Mouse (Mus musculus) midbrain, embryonic 15.5 days (tissue): ENCODE measurements at regions not wholly inside any gene's neighbourhood (a gene's known extent, or its start where the extent isn't known, plus 50 kb on each side); places are given as distances from the start of the nearest gene placed in this dataset.

Source experiments
- ATAC-seq: fragments of 200-750 bp; cut with Nextera tagmentation; replicated peaks from 2 replicates; pipeline ENCODE4 v1.8.0; 2017; ENCODE audit warnings: moderate TSS enrichment
- H3K27ac ChIP-seq: fragments of 300-500 bp; sonication (generic); 2 replicates; pipeline ENCODE4 v1.5.1; 2015; ENCODE audit warnings: mild to moderate bottlenecking, inconsistent platforms
- H3K27me3 ChIP-seq: fragments of 300-500 bp; sonication (generic); replicated peaks from 2 replicates; pipeline ENCODE4 v1.6.1; 2015; ENCODE audit warnings: inconsistent platforms
- H3K36me3 ChIP-seq: fragments of 300-500 bp; sonication (generic); replicated peaks from 2 replicates; pipeline ENCODE4 v1.6.1; 2015; ENCODE audit warnings: inconsistent platforms
- H3K4me1 ChIP-seq: fragments of 300-500 bp; sonication (generic); 2 replicates; pipeline ENCODE4 v1.6.1; 2015; ENCODE audit warnings: inconsistent platforms
- H3K4me2 ChIP-seq: fragments of 300-500 bp; sonication (generic); 2 replicates; pipeline ENCODE4 v1.6.1; 2015; ENCODE audit warnings: inconsistent platforms, mild to moderate bottlenecking, moderate library complexity
- H3K4me3 ChIP-seq: fragments of 300-500 bp; sonication (generic); 2 replicates; pipeline ENCODE4 v1.5.1; 2015; ENCODE audit warnings: mild to moderate bottlenecking, inconsistent platforms
- H3K9ac ChIP-seq: fragments of 300-500 bp; sonication (generic); 2 replicates; pipeline ENCODE4 v1.6.1; 2015; ENCODE audit warnings: mild to moderate bottlenecking, inconsistent platforms
- H3K9me3 ChIP-seq: fragments of 300-500 bp; sonication (generic); 2 replicates; pipeline ENCODE4 v1.6.1; 2016; ENCODE audit warnings: inconsistent platforms
- WGBS: fragments of 180-500 bp; shearing (Covaris S2); methylation state at CpG from one replicate; pipeline ENCODE4 v1.1.7; 2015; ENCODE audit warnings: mixed read lengths; 5-methylcytosine and 5-hydroxymethylcytosine counted together

DNA sequence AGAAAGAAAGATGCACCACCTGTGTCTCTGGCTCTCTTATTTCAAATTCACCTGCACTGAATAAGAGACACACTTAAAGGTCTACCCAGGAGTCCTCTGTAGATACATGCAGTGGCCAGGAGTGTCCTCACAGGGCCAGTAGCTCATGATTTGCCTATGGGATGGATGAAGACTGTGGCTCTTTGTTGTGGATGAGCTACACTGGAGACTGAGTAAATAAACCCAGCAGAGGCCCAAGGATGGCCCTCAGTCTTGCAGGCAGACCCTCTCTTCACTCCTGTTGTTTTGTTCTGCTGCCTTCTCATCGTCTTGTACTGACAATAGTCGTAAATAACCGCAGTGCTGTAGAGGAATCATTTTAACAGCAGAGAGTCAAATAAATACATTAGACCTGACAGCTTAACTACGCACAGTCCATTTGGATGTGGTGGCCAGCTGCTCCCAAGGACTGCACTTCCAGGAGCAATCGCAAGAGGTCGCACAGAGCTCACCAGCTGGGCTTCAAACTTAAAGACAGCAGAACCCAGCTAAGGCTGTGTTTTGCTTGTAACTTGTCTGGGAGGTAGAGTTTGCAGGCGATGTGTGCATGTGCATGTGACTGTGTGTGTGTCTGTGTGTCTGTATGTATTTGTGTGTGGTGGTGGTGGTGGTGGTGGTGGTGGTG is 328.6 kb upstream of the Camk1g start:
- Histone ChIP-seq H3K4me3 (no peak overlapping the region), H3K4me2 (no peak overlapping the region), H3K9ac (no peak overlapping the region), H3K27me3 (no peaks in the 10 kb centered on the region), H3K36me3 (no peaks in the 10 kb centered on the region), H3K9me3 (no peaks in the 10 kb centered on the region), H3K4me1 (peaks cover 13% of the 10 kb centered on the region), H3K27ac (no peak overlapping the region)
- peak; percentile 72 for ATAC-seq
- 10% methylated on average over 7 of the region's 7 CpGs for WGBS

DNA sequence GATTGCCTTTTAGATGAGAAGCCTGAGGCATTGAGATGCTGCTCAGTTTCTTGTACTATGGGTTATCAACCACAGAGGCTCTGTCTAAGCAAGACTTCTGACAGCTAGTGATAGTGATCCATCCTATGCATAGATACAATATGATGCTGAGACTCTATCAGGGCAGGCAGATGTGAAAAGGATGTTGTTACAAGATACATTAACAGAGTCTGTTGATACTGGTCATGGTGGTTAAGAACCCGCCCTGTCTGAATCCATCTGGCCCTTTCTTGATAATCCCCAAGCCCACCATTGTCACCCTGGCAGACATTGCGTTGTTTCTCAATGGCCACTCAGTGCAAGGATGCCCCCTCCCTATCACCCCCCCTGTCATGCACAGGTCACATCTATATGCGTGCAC is 327.8 kb upstream of the Camk1g start:
- H3K27ac ChIP-seq = no peak overlapping the region
- H3K9me3 ChIP-seq = no peaks in the 10 kb centered on the region
- H3K4me3 ChIP-seq = no peak overlapping the region
- no peaks in the 10 kb centered on the region for H3K27me3 ChIP-seq
- no peaks in the 10 kb centered on the region for H3K36me3 ChIP-seq
- H3K4me1 ChIP-seq = peaks cover 11% of the 10 kb centered on the region
- no peak for ATAC-seq
- H3K9ac ChIP-seq = no peak overlapping the region
- 66% methylated on average over 3 of the region's 3 CpGs for WGBS
- no peak overlapping the region for H3K4me2 ChIP-seq

DNA sequence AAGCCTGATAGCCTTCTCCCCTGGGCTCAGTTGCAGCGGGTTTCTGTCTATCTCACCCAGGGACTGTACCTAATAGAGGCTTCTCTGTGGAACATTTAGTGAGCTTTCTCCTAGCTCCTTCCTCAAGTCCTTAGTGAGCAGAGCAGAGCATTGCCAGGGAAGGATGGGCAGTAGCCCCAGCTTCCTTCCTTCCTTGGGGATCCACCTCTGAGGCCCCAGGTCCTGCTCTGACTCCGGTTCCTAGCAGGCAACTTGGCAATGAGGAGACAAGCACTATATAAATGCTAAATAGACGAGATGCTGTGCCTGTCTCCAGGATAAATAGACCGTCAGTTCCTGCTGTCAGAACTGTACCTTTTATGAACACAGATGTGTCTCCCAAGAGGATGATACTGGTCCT is 326.9 kb upstream of the Camk1g start:
- no peaks in the 10 kb centered on the region for H3K36me3 ChIP-seq
- H3K9ac ChIP-seq = no peak overlapping the region
- ATAC-seq = no peak
- 41% methylated on average over 4 of the region's 4 CpGs for WGBS
- H3K4me3 ChIP-seq = no peak overlapping the region
- H3K27me3 ChIP-seq = no peaks in the 10 kb centered on the region
- 0 out of 2 replicates have a peak, but pooled peaks cover 7% of the 10 kb centered on the region for H3K4me1 ChIP-seq
- no peak overlapping the region for H3K27ac ChIP-seq
- H3K4me2 ChIP-seq = no peak overlapping the region
- H3K9me3 ChIP-seq = no peaks in the 10 kb centered on the region

- no peak overlapping the region for H3K9ac ChIP-seq
- no peaks in the 10 kb centered on the region for H3K36me3 ChIP-seq
- H3K9me3 ChIP-seq = no peaks in the 10 kb centered on the region
- no peak overlapping the region for H3K4me3 ChIP-seq
- no peaks in the 10 kb centered on the region; the same call in 1 of the 2 replicates for H3K27me3 ChIP-seq
- no peak overlapping the region for H3K4me2 ChIP-seq
- WGBS = 35% methylated on average over 3 of the region's 3 CpGs
- 0 out of 2 replicates have a peak, but pooled peaks cover 6% of the 10 kb centered on the region for H3K4me1 ChIP-seq
- H3K27ac ChIP-seq = no peak overlapping the region
- no peak for ATAC-seq
These were observed 322.9 kb upstream of the Camk1g start for GRCm38 (mm10) chr1:193692991-193693390.

DNA sequence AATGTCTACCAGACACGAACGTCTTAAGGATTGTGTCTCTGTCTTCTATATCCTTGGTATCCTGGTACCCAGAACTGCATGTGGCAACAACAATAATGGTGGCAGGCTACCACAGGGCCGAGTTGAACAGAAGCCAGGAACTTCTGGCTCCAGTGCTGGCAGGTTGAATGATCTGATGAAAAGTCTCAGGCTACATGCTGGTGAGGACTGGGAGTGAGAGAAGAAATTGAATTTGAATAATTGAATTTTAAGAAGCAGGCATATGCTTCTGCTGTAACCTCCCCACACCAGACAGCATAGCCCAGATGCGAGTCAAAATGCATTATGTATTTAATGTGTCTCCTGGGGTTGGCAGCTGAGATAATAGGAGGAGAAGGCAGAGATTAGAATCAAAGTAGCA is 319.5 kb upstream of the Camk1g start:
- no peak overlapping the region for H3K4me2 ChIP-seq
- 45% methylated on average over 4 of the region's 4 CpGs for WGBS
- no peaks in the 10 kb centered on the region for H3K9me3 ChIP-seq
- no peak overlapping the region for H3K9ac ChIP-seq
- H3K4me1 ChIP-seq = 0 out of 2 replicates have a peak, but pooled peaks cover 6% of the 10 kb centered on the region
- H3K27ac ChIP-seq = no peak overlapping the region
- no peaks in the 10 kb centered on the region for H3K36me3 ChIP-seq
- 0 out of 2 replicates have a peak, but pooled peaks have one; percentile 37 for ATAC-seq
- no peaks in the 10 kb centered on the region; the same call in 1 of the 2 replicates for H3K27me3 ChIP-seq
- H3K4me3 ChIP-seq = no peak overlapping the region

GRCm38 (mm10) chr1:193682917-193683316 is 312.8 kb upstream of the Camk1g start:
- H3K4me3 ChIP-seq = no peak overlapping the region
- H3K27me3 ChIP-seq = no peaks in the 10 kb centered on the region
- no peak overlapping the region for H3K9ac ChIP-seq
- H3K36me3 ChIP-seq = no peaks in the 10 kb centered on the region
- 53% methylated on average over 2 of the region's 2 CpGs for WGBS
- no peak overlapping the region for H3K27ac ChIP-seq
- H3K9me3 ChIP-seq = no peaks in the 10 kb centered on the region
- no peaks in the 10 kb centered on the region for H3K4me1 ChIP-seq
- ATAC-seq = no peak
- H3K4me2 ChIP-seq = no peak overlapping the region

GRCm38 (mm10) chr1:193678448-193678847 is 308.4 kb upstream of the Camk1g start:
- no peaks in the 10 kb centered on the region for H3K27me3 ChIP-seq
- no peak for ATAC-seq
- H3K36me3 ChIP-seq = no peaks in the 10 kb centered on the region
- H3K27ac ChIP-seq = no peak overlapping the region
- H3K4me3 ChIP-seq = no peak overlapping the region
- no peaks in the 10 kb centered on the region for H3K9me3 ChIP-seq
- H3K4me1 ChIP-seq = no peaks in the 10 kb centered on the region
- no peak overlapping the region for H3K9ac ChIP-seq
- WGBS = 69% methylated on average over 2 of the region's 2 CpGs
- no peak overlapping the region for H3K4me2 ChIP-seq

- Histone ChIP-seq H3K9ac (no peak overlapping the region), H3K4me3 (no peak overlapping the region), H3K4me2 (no peak overlapping the region), H3K27ac (no peak overlapping the region), H3K9me3 (no peaks in the 10 kb centered on the region), H3K27me3 (no peaks in the 10 kb centered on the region), H3K36me3 (no peaks in the 10 kb centered on the region), H3K4me1 (peaks cover 8% of the 10 kb centered on the region; the same call in 1 of the 2 replicates)
- 26% methylated on average over 3 of the region's 3 CpGs for WGBS
- 0 out of 2 replicates have a peak, but pooled peaks have one; percentile 53 for ATAC-seq
These were observed 303.2 kb upstream of the Camk1g start for GRCm38 (mm10) chr1:193673236-193673830.

- ATAC-seq = no peak
- Histone ChIP-seq H3K4me3 (no peak overlapping the region), H3K27me3 (no peaks in the 10 kb centered on the region), H3K9me3 (no peaks in the 10 kb centered on the region), H3K27ac (no peak overlapping the region), H3K36me3 (no peaks in the 10 kb centered on the region), H3K4me1 (peaks cover 8% of the 10 kb centered on the region; the same call in 1 of the 2 replicates), H3K4me2 (no peak overlapping the region), H3K9ac (no peak overlapping the region)
- 80% methylated on average over 3 of the region's 3 CpGs for WGBS
These were observed 302.6 kb upstream of the Camk1g start for GRCm38 (mm10) chr1:193672681-193673080.

DNA sequence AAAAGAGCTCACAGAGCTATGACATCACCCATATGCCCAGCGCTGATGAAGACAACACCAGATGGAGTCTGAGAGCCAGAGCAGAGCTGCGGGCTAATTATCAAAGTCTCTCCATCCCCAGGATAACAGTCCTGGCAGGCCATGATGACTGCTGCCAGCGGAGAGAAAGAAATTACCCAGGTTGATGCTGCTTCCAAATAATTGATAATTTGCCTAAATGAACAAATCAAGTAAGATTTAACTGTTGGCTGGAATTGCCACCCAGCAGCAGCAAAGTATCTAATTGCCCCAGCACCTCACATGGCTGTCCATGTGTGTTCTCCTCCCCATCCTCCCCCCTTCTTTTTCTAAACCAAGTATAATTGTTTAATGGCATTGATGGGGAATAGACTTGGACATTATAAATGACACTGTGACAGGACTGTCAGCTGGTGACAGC is 301.7 kb upstream of the Camk1g start:
- peak; percentile 53; the same call in 1 of the 2 replicates for ATAC-seq
- H3K9me3 ChIP-seq = no peaks in the 10 kb centered on the region
- no peak overlapping the region for H3K9ac ChIP-seq
- H3K36me3 ChIP-seq = no peaks in the 10 kb centered on the region
- 43% methylated on average over 3 of the region's 3 CpGs for WGBS
- no peak overlapping the region for H3K4me3 ChIP-seq
- H3K27ac ChIP-seq = no peak overlapping the region
- H3K27me3 ChIP-seq = no peaks in the 10 kb centered on the region
- no peak overlapping the region for H3K4me2 ChIP-seq
- peaks cover 8% of the 10 kb centered on the region; the same call in 1 of the 2 replicates for H3K4me1 ChIP-seq

- Histone ChIP-seq H3K9me3 (no peaks in the 10 kb centered on the region), H3K27ac (no peak overlapping the region), H3K27me3 (no peaks in the 10 kb centered on the region), H3K4me1 (peaks cover 8% of the 10 kb centered on the region; the same call in 1 of the 2 replicates), H3K4me3 (no peak overlapping the region), H3K36me3 (no peaks in the 10 kb centered on the region), H3K4me2 (no peak overlapping the region), H3K9ac (no peak overlapping the region)
- ATAC-seq = no peak
- 77% methylated on average over 1 of the region's 1 CpGs for WGBS
These were observed 300.9 kb upstream of the Camk1g start for GRCm38 (mm10) chr1:193671046-193671445.

- no peak overlapping the region for H3K4me3 ChIP-seq
- H3K4me2 ChIP-seq = no peak overlapping the region
- no peak overlapping the region for H3K9ac ChIP-seq
- H3K36me3 ChIP-seq = no peaks in the 10 kb centered on the region
- H3K4me1 ChIP-seq = peaks cover 16% of the 10 kb centered on the region
- no peak for ATAC-seq
- no peaks in the 10 kb centered on the region for H3K9me3 ChIP-seq
- no peaks in the 10 kb centered on the region for H3K27me3 ChIP-seq
- no peak overlapping the region for H3K27ac ChIP-seq
These were observed 299.9 kb upstream of the Camk1g start for GRCm38 (mm10) chr1:193670008-193670407.

DNA sequence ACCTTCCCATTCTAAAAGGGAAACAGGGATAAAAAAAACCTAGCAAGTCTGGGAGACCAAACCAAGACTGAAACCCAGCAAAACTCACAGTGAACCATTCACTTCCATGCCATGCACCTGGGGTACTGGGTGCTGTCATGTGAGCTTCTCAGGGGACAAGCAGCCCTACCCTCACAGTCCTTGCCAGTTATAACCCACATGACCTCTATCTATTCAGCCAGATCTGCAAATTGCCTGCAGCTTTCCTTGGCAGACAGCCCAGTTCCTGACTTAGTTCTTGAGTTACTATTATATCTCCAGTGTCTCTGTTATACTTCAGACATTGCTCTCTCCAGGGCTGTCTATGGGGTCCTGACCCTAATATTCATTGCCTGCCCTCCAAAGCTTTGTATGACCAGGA is 298.7 kb upstream of the Camk1g start:
- no peak for ATAC-seq
- Histone ChIP-seq H3K9ac (no peak overlapping the region), H3K4me2 (no peak overlapping the region), H3K36me3 (no peaks in the 10 kb centered on the region), H3K4me1 (peaks cover 17% of the 10 kb centered on the region), H3K27me3 (no peaks in the 10 kb centered on the region), H3K27ac (no peak overlapping the region), H3K9me3 (no peaks in the 10 kb centered on the region), H3K4me3 (no peak overlapping the region)
